Mouse (Mus musculus) kidney, postnatal 36 days (tissue): ENCODE results near the gene Riox2.
"Not testable (repeated sequence)": the region's sequence is repeated elsewhere in the genome, so short reads cannot be mapped to it uniquely, and the experiment has no call there.

Experiments used
- DNase-seq, 2 experiments: peaks; one replicate each; pipeline ENCODE4 v3.0.0; 2021 to 2022; ENCODE audit warnings: mixed read lengths in 2 of 2

The Riox2 gene

DNA sequence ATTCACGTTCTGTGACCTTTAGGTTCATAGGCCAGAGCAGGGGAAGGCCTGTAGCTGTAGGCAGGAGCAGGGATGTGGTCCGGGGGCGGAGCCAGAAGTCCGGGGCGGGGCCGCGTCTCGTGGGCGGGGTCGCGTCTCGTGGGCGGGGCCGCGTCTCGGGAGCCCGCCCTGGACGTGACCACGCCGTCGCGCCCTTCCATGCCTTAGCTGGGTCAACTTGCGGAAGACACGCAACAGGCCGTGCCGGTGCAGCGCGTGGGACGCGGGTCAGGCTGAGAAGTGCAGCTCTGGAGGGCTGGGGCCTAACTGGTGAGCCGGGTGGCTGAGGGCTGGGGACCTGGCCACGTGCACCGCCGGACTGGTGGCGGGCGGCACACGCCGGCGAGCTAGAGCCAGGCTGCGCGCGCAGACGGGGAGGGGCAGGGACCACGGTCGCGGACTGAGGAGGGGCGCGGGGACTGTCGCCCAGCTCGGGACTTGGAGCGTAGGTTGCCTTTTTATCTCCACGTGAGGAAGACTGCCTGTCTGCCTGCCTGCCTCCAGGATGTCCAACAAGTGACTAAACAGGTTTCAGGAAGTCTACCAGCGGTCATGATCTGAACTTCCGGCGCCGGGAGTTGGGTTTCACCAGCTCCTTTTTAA is at the start of gene Riox2:
Gene Riox2 (plus strand): TSS at position 139 of the 642 bp plus-strand sequence.
- peak; percentile 78 to 90 for DNase-seq

DNA sequence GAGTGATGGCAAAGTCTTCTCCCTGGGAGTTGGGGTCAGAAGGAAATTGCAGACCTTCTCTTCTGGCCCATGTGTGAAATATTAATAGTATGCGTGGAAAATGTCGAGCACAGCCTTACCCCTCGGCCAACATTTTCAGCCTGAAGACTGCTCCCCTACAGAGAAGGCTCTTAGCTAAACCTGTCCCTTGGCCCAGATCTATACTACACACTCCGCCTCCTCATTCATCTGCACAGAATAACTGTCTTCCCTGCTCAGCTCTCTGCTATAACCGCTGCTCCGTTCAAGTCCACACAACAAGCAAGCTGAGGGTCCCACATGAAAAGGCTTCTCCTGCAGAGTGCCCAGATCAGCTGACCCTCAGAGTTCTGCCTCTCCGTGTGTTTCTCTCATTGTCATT is 43.6 kb upstream of the Riox2 start:
- no peak for DNase-seq

DNA sequence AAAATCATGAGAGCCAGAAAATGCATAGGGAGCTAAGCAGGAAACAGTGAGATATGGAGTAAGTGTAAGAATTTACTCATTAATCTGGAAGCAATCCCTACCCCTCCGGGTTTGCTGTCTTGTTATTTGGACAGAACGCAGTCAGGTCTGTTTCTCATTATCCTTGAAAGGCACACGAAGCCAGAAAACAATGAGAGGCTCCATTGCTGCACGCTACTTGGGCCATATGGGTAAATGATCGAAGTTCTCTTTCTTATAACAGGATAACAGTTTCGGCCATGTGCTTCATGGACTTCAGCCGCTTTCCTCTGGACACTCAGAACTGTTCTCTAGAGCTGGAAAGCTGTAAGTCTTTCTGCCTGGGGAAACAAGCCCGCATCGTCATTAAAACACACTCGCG is 38.4 kb upstream of the Riox2 start:
- DNase-seq, result no peak

DNA sequence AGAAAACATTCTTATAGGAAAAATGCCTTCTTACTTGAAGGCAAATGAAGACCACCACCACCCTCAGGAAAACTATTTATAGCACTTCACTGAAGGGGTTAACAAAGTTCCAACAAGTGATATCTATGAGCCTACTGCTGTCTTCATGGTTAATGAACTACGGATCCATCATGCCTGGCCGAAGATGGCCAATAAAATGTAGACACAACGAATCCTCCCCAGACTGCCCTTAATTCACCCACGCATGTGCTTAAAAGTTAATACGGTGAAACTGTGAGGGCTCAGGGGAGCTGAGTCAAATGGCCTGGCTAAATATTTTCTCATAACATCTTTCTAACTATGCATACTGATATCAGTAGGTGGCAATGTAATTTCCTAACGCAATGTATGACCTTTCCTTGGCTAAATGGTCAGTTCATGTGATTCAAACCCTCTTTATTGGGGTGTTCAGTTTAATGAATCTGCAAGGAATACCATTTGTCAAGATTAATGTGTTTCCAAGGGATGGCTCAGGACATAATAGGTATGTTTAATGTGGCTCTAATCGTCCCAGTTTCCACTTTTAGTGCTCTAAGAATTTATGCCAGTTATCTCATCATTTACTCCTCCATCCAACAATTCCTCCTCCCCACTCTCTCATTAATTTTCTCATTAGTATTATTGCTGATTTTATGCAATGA is 26.6 kb upstream of the Riox2 start:
- peak; percentile 6 to 12 for DNase-seq

DNA sequence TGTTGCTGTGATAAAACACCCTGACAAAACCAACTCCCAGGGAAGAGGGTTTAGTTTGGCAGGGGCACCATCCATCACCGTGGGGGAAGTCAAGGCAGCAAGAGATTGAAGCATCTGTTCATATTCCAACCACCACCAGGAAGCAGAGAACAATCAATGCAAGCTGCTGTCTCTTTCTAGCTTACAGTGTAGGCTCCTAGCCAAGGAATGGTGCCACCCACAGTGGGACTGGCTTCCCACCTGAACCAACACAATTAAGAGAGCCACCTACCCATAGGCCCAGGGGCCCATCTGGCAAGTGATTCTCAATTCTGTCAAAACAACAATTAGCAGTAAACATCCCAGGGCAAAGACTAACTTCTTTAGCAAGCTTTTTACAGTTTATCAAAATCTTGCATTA is 23.4 kb upstream of the Riox2 start:
- DNase-seq, result no peak

DNA sequence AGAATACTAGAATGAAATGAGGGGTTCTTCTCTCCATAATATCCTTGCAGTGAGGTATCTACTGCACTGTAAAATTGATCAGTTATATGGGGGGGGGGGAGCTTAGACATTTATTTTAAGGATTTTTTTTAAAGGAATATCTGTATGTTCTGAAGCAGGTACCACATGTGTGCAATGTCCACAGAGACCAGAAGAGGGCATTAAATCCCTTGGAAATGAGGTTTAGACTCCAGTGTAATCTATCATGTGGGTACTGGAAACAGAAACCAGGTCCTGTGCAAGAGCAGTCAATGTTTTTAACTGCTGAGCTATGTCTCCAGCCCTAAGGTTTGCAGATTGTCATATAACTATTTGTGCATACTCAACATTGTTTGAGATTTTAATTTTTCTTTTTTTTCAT is 22.5 kb upstream of the Riox2 start:
- DNase-seq, result peak in 1 of 2 experiments; percentile 8

DNA sequence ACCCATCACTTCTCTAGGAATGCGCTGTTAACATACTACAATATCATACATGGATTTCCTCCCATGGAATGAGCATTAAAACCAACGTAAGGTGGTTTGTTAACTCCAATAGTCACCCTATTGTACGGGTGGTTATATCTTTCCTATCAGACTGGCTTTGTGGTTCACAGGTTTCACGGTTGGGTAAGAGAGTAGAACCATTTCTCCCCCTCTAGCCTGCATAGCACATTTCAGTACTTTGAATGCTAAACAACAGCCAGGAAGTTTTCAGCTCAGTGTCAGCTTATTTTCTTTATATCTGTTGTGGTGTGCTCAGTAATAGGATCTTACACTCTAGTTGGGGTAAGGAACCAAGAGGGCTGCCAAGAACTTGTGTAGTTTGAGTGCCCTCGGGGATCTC is 19.8 kb upstream of the Riox2 start:
- DNase-seq, result no peak

DNA sequence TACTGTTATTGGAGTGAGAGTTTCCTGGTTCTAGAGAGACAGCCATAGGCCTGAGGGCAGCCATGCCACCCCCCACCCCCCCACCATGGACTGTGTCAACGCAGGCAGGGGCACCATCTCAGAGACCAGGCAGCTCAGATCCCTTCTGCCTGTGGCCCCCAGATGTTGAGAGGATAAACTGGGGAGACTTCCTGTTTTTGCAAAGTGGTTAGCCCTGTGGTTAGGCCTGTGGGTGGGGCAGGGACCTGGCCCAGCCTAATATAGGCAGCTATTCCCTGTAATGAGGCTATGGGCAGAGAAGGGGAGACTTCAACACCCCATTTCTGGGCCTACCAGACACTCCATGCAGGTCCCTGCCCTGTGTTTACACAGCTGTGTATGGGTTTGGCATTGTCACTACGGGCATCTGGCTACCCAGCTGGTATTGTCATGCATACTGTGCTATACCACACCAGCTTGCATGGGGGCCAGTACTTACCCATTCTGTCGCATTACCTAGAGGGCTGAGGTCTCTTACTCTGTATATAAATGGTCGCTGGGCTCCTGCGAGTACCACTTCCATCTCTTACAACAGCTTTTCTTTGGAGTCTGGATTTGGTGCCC is 12.2 kb upstream of the Riox2 start:
- DNase-seq, result not testable (repeated sequence)

DNA sequence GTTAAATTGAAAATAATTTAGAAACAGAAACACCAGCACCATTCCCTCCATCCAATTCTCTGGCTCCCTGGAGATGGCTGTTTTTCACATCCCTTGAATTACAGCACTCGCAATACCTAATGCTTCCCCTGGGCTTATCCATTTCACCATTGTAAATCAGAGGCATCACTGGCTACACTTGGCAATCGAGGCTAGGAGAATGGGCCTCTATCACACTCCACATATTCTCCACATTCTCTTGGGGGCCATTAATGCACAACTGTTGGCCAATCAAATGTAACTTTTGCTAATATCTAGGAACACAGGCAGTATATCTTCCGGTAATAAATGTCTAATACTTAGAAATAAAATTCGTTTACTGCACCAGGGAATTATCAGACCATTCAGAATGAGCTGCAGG is 8.0 kb upstream of the Riox2 start:
- no peak for DNase-seq

DNA sequence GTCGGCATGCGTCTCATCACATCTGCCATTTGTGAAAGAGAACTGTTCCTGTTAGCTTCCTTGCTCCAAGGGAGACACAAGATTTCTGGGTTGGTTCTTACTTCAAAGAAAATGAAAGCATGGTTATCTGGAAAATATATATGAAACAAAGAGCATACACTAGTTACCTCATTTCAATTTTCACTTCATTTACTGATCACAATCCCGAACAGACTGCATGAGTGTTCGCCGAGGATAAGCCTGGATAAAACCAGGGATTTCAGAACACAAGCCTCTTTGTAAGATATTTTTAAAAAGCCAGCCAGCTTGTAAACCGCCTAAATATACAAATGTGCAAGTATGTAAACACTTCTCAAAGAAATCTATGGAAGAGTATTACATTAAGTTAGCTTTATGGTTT is 7.6 kb upstream of the Riox2 start:
- DNase-seq, result no peak

DNA sequence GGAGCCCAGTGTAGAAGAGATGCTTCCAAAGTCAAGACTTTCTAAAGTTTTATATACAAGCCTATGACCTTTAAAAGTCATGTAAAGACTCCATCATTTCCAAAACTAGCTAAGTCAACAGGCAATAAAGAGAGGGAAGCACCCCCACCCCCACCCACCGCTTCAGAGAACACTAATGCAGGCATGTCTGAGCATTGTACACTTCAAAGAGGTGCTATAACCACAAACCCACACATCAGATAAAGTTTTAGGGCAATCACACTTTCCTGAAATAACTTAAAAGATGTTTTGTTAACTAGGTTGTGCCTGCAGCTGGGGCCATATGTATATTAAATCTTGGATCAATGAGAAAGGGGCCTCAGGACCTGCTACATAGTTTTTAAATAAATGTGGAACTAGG is 1.7 kb upstream of the Riox2 start:
- DNase-seq, result no peak

DNA sequence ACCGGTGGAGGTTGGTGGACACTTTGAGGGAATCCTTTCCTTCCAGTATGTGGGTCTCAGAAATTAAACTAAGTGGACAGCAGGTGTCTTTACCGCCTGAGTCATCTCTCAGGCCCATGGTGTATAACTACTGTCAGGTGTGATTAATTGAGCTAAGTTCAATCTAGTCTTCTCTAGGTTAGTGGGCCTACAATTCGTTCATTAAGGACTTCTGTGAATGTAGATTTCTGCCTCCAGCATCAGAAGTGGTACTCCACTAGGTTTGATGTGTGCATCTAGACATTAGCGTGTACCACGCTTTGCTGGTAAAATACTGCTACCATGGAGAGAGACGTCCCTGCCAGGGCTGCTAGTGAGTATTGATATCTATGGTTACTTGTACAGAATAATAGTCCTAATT is 971 bp downstream of the Riox2 start:
- no peak for DNase-seq

DNA sequence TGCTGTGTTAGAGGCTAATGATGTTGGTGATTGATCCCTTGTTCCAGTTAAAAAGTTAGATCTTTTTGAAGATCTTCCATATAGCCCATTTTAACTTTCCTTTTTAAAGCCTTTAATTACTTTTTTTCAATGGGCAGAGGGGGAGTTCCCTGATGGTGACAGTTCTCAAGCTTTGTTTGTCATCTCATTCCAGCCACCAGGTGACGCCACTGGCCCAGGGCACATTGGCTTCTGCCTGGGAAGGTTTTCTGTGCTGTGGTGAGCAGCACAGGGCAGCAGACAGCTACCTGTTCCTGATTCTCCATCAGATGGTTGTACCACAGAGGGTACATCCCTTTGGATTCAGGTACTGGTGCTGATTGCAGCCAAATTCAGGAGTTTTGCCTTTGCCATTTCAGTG is 3.2 kb downstream of the Riox2 start:
- DNase-seq, result peak; percentile 73 to 89

DNA sequence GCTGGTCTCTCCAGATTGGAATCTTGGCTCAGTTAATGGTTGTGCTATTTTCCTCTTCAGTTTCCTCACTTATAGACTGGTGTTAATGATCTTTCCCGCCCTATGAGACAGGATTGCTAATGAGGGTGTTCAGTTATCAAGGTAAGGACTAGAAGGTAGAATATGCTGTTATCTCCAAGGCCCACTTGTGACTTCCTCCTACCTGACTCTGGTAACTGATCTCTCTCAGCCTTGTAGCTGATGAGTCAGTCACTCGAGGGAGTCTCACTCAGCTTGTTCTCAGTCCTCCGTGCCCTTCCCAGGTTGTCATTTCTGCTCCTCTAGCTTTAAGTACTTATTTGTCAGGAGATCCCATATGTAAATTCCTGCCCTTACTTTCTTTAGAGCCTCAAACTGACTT is 6.4 kb downstream of the Riox2 start:
- DNase-seq, result no peak

DNA sequence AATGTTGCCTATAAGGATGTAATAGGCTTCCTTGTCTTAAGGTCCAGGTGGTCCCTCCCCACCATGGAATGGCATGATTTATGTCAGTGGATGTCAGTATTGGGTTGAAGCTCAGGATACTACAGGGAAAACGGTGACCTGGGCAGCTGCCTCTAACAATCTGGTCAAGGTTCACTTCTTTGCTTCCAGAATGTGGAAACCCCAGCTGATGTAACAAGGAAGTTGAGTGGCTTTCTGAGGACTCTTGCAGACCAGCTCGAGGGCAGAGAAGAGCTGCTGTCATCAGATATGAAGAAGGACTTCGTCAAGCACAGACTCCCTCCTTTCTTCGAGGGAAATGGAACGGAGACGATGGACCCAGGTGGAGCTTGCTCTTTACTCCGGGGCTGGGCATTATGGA is 15.7 kb downstream of the Riox2 start:
- DNase-seq, result peak; percentile 25 to 49

DNA sequence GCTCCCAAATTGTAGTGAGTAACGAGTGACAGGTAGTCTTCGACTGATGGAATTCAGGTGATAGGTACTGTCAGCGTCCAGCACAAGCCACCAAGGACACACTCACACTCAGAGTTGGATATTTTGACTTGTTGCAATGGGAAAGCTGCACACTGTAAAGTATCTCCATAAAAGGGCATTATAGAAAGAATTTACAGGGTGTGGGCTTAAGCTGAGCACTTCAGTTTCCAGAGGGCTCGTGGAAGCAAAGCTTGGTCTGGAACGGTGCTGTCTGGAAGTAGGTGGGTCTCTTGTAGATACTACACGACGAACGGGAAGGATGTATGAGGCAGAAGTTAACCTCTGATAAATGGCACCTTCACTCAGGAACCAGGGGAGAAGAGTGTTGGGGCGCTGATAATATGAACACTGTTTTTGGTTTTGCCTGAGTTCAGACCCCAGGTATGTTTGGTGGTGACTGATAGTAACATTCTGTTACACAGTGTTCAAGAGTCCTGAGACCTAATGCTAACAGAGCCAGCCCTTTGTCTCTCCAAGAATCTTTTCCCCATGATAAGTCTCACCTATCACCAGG is 16.5 kb downstream of the Riox2 start:
- no peak for DNase-seq

DNA sequence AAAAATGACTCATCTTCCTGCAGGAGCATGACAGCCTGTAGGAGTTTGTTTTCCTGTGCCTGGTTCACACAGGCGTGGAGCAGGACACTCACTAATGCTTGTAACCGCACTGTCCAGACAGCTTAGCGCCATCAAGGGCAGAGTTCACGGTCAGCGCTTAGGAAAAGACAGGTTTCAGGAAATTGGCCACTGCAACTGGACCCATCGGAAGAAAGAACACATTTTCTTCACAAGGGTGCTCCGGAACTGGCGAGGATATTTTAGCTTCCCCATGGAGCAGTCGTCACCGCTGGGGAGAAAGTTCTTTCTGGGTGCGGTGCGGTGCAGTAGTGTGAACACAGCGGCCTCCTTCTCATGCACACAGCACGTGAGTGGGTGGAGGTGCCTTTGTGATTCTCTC is 21.6 kb downstream of the Riox2 start:
- DNase-seq, result peak; percentile 71 to 77

DNA sequence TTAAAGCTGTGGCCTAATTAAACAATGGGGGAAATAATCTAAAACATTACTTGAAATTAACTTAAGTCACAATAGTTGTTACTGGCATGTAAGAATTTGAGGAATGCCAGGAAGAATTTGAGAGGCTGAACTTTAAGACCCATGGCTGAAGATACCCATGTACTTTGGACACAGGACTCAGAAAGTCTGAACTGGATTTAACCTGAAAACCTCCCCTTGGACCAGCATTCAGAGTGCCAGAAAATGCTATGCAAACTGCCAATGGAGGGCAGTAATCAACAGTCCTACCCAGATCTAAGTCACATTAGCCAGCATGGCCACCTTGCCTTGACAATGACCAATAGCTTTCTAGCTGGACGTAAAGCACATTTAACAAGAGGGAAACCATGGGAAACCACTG is 26.4 kb downstream of the Riox2 start:
- peak; percentile 42 to 75 for DNase-seq

DNA sequence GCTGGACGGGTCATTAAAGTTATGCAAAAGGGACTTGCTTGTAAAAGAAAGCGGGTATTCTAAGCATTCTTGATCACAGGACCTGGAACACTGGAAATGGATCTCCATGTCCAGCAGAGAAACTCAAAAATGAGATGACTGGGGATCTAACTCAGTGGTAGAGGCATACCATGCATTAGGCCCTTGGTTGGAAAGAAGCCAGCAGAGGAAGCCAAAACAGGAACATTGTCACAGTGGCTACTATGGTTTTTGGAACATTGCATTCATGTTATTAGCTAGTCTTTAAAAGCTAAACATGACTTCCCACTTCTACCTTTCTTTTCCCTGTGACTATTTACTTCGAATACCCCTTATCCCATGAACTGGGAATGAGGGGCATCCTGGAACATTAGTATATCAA is 27.6 kb downstream of the Riox2 start:
- no peak for DNase-seq

DNA sequence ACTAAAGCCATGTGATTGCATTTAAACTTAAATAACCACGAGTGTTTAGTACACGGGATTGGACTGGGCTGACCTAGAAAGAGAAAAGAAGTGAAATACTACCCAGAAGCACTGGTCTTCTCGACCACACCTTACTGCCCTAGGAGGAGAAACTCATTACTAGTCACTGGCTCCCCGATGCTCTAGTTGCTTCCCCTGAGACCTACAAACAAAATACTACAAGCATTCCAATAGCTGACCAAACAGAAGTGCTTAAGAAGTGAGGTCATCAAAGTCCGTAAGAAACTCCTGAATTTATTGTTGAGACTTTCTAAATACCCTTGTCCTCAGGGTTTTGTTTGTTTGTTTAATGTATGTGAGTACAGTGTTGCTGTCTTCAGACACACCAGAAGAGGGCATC is 38.3 kb downstream of the Riox2 start:
- no peak for DNase-seq

DNA sequence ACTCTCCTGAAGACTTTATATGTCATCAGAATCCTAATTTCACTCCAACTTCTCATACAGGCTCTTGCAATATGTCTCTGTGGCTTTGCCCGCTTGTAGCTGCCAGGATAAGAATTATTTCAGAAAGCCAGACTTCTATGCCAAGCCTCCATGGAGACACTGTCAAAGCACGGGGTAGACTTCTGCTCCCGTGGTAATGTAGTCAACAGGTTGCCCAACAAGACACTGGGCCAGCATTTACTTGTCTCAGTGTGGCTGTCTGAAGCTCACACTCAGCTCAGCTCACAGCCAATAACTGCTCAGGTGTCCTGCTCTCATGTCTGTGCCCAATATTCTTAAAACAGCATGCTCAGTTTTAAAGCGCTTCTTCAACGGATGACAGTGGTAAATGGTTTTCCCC is 43.6 kb downstream of the Riox2 start:
- no peak for DNase-seq

DNA sequence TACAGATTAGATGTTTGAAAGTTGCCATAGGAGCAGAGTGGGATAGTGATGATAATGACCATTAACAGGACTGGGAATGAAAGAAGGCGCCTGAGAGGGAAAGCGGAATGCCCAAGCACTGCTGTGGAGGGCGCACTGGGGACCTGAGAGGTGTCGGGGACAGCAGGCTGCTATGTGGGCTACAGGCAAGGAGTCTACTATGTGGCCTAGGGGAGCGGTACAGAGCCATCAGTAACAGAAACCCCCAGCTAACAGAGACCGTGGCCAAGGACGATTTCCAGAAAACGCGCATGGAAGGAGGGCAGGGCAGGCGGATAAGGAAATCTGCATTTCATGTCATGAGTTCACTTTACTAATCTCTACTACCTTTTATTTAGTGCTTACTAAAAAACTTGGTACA is 45.4 kb downstream of the Riox2 start:
- no peak for DNase-seq

DNA sequence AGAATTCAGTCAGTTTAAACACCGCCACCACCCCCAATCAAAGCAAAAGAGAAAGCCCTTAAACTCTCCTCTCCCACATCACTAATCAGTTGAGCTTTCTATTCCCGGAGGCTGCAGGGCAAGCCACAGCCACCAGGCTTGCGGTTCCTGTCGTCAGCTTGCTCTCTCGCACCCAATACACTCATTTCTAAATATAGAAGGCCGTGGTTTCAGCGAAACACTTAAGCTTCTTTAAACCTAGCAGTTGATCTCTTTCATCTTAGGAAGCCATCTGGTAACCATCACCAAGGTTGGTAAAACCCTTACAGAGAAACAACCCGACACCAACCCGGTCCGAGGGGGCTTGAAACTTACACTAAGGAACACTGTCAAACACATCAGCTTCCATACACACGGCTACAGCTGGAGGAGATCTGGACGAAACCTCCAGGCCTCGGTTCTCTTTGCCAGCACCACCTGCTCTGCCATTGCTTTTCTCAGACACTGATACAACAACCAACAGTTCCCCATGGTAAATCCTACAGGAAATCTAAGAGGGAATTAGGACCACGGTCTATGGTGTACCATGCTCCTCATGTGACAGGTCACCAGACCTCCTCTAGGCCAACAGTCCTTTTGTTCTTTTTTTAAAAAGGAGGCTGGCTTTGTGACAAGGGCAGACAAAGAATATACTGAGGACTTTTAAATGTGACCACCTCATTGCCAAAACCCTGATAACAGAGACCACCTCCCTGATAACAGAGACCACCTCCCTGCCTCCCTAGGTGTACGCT is 46.1 kb downstream of the Riox2 start:
- DNase-seq, result no peak
